Mouse (Mus musculus): ENCODE measurements around the gene Polr1a. TPM values are rescaled to one million over a fixed set of nuclear protein-coding genes. Genes with fewer than 3 reads are reported as not detected.

The Polr1a gene
- polyA plus RNA-seq, 1 experiment from 2014 or later, result 30.1 TPM

- Histone ChIP-seq H3K4me3 (replicated peaks) (no peak overlapping the region), H3K9me3 (replicated peaks) (peaks cover 4% of the 10 kb centered on the region; the same call in 1 of the 2 replicates), H3K9ac (no peak overlapping the region), H3K27ac (replicated peaks) (no peak overlapping the region), H3K27me3 (no peaks in the 10 kb centered on the region), H3K4me2 (replicated peaks) (no peak overlapping the region), H3K4me1 (no peaks in the 10 kb centered on the region), H3K36me3 (no peaks in the 10 kb centered on the region)
- WGBS, result 77% methylated on average over 11 of the region's 11 CpGs
- ATAC-seq (ENCODE audit: insufficient number of reproducible peaks, low FRiP score, low TSS enrichment, low read depth), result no peak
Observed at GRCm38 (mm10) chr6:71999917-72000512, 91.2 kb downstream of the Polr1a start.

GRCm38 (mm10) chr6:72001220-72001777 is 92.4 kb downstream of the Polr1a start:
- no peak for ATAC-seq (ENCODE audit: insufficient number of reproducible peaks, low FRiP score, low TSS enrichment, low read depth)
- WGBS, result 90% methylated on average over 5 of the region's 5 CpGs
- Histone ChIP-seq H3K9me3 (replicated peaks) (peaks cover 4% of the 10 kb centered on the region; the same call in 1 of the 2 replicates), H3K27ac (replicated peaks) (no peak overlapping the region), H3K27me3 (no peaks in the 10 kb centered on the region), H3K4me2 (replicated peaks) (no peak overlapping the region), H3K4me3 (replicated peaks) (no peak overlapping the region), H3K36me3 (no peaks in the 10 kb centered on the region), H3K4me1 (no peaks in the 10 kb centered on the region), H3K9ac (no peak overlapping the region)

DNA sequence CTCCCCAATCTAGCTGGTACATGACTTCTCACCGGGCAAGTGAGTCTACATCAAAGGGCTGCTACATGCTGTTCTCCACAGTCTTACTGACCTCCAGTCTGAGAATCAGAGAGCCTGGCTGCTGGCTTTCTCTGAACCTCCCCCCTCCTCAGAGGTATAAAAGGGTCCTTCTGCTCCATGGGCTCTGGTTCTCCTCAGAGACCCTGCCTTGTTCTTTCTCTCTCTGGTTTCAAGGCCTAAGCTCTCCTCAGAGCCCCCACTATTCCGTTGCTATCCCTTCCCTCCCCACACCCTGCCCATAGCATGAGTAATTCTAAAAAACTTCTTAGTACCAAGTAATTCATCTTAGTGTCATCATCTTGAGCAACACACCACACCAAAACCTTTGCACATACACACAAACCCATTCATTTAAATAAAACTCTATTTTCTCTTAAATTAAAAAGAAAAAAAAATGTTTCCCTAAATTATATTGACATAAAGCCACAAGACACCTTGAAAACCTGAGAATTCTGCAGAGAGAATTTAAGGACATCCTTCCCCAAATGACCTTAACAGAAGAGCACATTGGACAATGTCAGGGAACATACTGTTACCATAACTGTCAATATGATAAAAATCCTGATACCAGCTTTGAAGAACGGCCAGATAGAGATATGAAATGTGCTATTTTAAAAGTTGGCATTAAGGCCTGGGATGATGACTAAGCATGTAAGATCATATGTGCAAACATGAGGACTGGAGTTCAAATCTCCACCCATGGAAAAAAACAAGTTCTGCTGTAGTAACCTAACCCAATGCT is 98.8 kb downstream of the Polr1a start:
- no peak for ATAC-seq (ENCODE audit: insufficient number of reproducible peaks, low FRiP score, low TSS enrichment, low read depth)
- Histone ChIP-seq H3K4me2 (replicated peaks) (no peak overlapping the region), H3K36me3 (no peaks in the 10 kb centered on the region), H3K27me3 (no peaks in the 10 kb centered on the region), H3K27ac (replicated peaks) (no peak overlapping the region), H3K4me3 (replicated peaks) (no peak overlapping the region), H3K9ac (no peak overlapping the region), H3K9me3 (replicated peaks) (no peaks in the 10 kb centered on the region), H3K4me1 (no peaks in the 10 kb centered on the region)
- 75% methylated on average over 3 of the region's 3 CpGs for WGBS

GRCm38 (mm10) chr6:72008213-72008655 is 99.4 kb downstream of the Polr1a start:
- Histone ChIP-seq H3K36me3 (no peaks in the 10 kb centered on the region), H3K4me2 (replicated peaks) (no peak overlapping the region), H3K9me3 (replicated peaks) (no peaks in the 10 kb centered on the region), H3K9ac (no peak overlapping the region), H3K4me1 (no peaks in the 10 kb centered on the region), H3K4me3 (replicated peaks) (no peak overlapping the region), H3K27ac (replicated peaks) (no peak overlapping the region), H3K27me3 (no peaks in the 10 kb centered on the region)
- WGBS, result 87% methylated on average over 4 of the region's 4 CpGs
- no peak for ATAC-seq (ENCODE audit: insufficient number of reproducible peaks, low FRiP score, low TSS enrichment, low read depth)

DNA sequence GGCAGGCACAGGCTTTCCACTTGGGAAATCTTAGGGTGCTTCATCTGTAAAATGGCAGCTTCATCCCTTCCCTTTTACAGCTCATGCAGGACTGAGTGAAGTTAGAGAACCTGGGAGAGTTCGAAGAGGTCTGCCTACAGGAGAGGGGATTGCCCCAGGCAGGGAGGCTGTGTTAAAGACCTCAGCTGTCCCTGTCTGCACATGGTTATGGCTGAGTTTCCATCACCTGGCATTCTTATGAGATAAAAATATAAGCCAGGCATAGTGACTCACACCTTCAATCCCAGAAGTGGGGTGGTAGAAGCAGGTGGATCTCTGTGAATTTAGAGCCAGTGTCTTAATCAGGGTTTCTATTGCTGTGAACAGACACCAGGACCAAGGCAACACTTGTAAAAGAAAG is 100.6 kb downstream of the Polr1a start:
- no peaks in the 10 kb centered on the region for H3K9me3 ChIP-seq (replicated peaks)
- no peaks in the 10 kb centered on the region for H3K4me1 ChIP-seq
- ATAC-seq (ENCODE audit: insufficient number of reproducible peaks, low FRiP score, low TSS enrichment, low read depth), result no peak
- H3K27ac ChIP-seq (replicated peaks), result no peak overlapping the region
- H3K4me2 ChIP-seq (replicated peaks), result no peak overlapping the region
- no peaks in the 10 kb centered on the region for H3K36me3 ChIP-seq
- WGBS, result 72% methylated on average over 1 of the region's 1 CpGs
- no peaks in the 10 kb centered on the region for H3K27me3 ChIP-seq
- no peak overlapping the region for H3K9ac ChIP-seq
- no peak overlapping the region for H3K4me3 ChIP-seq (replicated peaks)

DNA sequence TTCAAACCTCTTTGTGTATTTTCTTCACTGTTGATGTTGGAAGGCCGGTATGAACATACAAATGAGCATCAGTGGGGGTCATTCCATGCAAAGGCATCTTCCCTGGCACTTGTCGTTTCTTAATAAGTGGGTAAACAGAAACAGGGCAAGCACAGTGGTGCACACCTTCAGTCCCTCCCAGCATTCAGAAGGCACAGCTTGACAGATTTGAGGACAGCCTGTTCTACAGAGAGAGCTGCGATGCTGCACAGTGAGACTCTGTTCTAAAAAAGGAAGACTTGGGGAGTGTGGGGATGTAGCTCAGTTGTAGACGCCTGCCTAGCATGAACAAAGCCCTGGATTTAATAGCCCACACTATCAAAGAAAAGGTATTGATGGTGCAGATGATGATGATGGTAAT is 105.2 kb downstream of the Polr1a start:
- Histone ChIP-seq H3K9ac (no peak overlapping the region), H3K4me3 (replicated peaks) (no peak overlapping the region), H3K9me3 (replicated peaks) (no peaks in the 10 kb centered on the region), H3K4me1 (no peaks in the 10 kb centered on the region), H3K27me3 (no peaks in the 10 kb centered on the region), H3K36me3 (no peaks in the 10 kb centered on the region), H3K27ac (replicated peaks) (no peak overlapping the region), H3K4me2 (replicated peaks) (no peak overlapping the region)
- ATAC-seq (ENCODE audit: insufficient number of reproducible peaks, low FRiP score, low TSS enrichment, low read depth), result no peak
- 54% methylated on average over 4 of the region's 4 CpGs for WGBS

DNA sequence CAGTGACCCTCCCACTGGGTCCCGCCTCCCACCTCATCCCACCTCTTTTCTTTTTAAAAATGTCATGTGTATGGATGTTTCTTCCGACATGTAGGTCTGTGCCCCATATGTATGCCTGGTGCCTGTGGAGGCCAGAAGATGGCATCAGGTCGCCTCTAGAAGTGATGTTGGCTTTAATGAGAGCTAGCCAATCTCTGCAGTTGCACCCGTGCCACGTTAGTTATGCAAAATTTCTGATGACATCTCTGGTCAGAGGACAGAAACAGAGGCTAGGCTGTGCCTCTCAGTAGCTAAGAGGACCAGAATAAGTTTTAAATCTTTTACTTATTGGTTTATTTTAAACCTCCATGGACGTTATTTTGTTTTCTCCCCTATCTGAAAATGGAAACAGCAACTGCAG is 109.2 kb downstream of the Polr1a start:
- Histone ChIP-seq H3K36me3 (no peaks in the 10 kb centered on the region), H3K4me2 (replicated peaks) (no peak overlapping the region), H3K27me3 (no peaks in the 10 kb centered on the region), H3K4me1 (no peaks in the 10 kb centered on the region), H3K4me3 (replicated peaks) (no peak overlapping the region), H3K9me3 (replicated peaks) (no peaks in the 10 kb centered on the region), H3K27ac (replicated peaks) (no peak overlapping the region), H3K9ac (no peak overlapping the region)
- 72% methylated on average over 6 of the region's 6 CpGs for WGBS
- no peak for ATAC-seq (ENCODE audit: insufficient number of reproducible peaks, low FRiP score, low TSS enrichment, low read depth)

GRCm38 (mm10) chr6:72025497-72025896 is 116.6 kb downstream of the Polr1a start:
- no peak for ATAC-seq (ENCODE audit: insufficient number of reproducible peaks, low FRiP score, low TSS enrichment, low read depth)

DNA sequence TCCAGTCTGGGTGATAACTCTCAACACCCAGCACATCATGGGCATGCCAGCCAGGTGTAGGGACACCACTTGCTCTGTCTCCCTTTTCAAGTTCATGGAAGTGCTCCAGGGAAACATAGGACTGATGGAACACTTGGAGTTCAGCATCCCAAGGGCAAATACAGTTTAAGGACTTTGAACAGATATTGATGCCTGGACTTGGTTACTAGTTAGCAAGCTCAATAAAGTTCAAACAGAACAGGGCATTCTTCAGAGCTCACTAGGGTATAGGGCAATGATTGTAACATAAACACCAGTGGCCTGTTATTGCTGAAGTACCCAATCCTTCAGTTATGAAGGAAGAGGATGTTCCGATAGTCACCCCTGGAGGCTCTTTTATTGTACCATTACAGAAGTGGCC is 119.2 kb downstream of the Polr1a start:
- no peak for ATAC-seq (ENCODE audit: insufficient number of reproducible peaks, low FRiP score, low TSS enrichment, low read depth)
- Histone ChIP-seq H3K36me3 (no peaks in the 10 kb centered on the region), H3K27me3 (no peaks in the 10 kb centered on the region), H3K4me1 (no peaks in the 10 kb centered on the region), H3K9ac (no peak overlapping the region), H3K9me3 (replicated peaks) (no peaks in the 10 kb centered on the region), H3K4me2 (replicated peaks) (no peak overlapping the region), H3K4me3 (replicated peaks) (no peak overlapping the region), H3K27ac (replicated peaks) (no peak overlapping the region)
- 94% methylated on average over 1 of the region's 1 CpGs for WGBS

More at GRCm38 (mm10) chr6:72025497-72025896, 116.6 kb downstream of the Polr1a start:
- no peaks in the 10 kb centered on the region for H3K36me3 ChIP-seq
- no peak overlapping the region for H3K4me3 ChIP-seq (replicated peaks)
- no peaks in the 10 kb centered on the region for H3K4me1 ChIP-seq
- H3K27ac ChIP-seq (replicated peaks), result no peak overlapping the region
- H3K4me2 ChIP-seq (replicated peaks), result no peak overlapping the region
- no peaks in the 10 kb centered on the region for H3K9me3 ChIP-seq (replicated peaks)
- no peak overlapping the region for H3K9ac ChIP-seq
- H3K27me3 ChIP-seq, result no peaks in the 10 kb centered on the region

- ATAC-seq (ENCODE audit: insufficient number of reproducible peaks, low FRiP score, low TSS enrichment, low read depth), result no peak
- H3K4me1 ChIP-seq, result no peaks in the 10 kb centered on the region
- no peak overlapping the region for H3K27ac ChIP-seq (replicated peaks)
- H3K9me3 ChIP-seq (replicated peaks), result no peaks in the 10 kb centered on the region
- no peak overlapping the region for H3K9ac ChIP-seq
- H3K27me3 ChIP-seq, result no peaks in the 10 kb centered on the region
- no peak overlapping the region for H3K4me3 ChIP-seq (replicated peaks)
- H3K36me3 ChIP-seq, result no peaks in the 10 kb centered on the region
- H3K4me2 ChIP-seq (replicated peaks), result no peak overlapping the region
- 75% methylated on average over 6 of the region's 6 CpGs for WGBS
Observed at GRCm38 (mm10) chr6:72029674-72030073, 120.8 kb downstream of the Polr1a start.
